Mouse (Mus musculus) NIH3T3 (cell line): ENCODE measurements around the gene Rec114.
A peak's percentile ranks its signal among the peaks of the same experiment; 100 is the strongest.

Experiments used
- DNase-seq: peaks from one replicate; pipeline ENCODE4 v3.0.0-alpha.2; 2012; ENCODE audit warnings: low read depth

The Rec114 gene

DNA sequence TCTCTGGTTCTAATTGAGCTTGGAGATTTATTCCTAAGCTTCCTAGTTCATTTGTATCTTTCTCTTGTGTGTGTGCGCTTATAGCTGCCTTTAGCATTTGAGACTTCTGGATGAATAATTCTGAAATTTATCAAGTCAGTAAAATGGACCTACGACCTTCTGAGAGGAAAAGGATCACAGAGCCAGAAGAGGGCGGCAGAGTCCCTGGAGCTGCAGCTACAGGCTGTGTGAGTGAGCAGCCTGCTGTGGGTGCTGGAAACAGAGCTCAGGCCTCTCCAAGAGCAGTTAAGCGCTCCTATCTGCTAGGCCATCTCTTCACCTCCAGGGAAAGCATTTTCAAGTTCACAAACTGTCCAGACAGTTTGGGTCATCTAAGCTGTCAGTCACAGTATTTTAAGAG is 81.8 kb downstream of the Rec114 start:
- DNase-seq: no peak

DNA sequence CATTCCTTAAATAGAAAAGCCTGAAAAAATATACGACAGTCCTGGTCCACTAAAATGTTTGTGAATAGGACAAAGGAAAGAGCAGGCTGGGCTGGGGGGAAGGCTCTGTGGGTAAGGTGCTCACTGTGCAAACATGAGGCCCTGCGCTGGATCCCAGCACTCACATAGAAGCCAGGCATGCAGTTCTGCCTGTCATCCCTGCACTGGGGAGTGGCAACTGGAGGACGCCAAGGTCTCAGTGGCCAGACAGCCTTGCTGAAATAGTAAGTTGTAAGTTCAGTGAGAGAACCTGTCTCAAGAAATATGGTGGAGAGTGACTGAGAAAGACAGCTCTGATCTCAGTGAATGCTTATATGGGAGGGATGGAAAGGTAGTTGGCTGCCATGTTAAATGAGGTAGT is 83.1 kb downstream of the Rec114 start:
- DNase-seq: no peak

DNA sequence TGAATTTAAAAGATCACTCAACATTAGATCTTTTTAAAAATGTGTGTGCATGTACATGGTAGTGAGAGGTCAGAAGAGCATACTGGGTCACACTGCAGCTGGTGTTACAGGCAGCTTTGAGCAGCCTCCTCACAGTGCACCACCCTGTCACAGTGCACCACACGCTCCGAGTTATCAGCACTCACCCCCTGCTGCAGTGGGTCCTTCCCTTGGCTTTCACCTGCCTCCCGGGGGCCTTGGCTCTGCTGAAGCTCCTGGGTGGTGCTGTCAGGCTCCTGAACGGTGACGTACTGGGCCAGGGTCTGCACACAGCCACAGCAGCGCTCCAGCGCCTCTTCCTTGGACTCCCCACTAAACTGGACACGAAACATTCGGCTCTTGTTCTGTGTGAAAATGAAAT is 83.8 kb downstream of the Rec114 start:
- no peak for DNase-seq

DNA sequence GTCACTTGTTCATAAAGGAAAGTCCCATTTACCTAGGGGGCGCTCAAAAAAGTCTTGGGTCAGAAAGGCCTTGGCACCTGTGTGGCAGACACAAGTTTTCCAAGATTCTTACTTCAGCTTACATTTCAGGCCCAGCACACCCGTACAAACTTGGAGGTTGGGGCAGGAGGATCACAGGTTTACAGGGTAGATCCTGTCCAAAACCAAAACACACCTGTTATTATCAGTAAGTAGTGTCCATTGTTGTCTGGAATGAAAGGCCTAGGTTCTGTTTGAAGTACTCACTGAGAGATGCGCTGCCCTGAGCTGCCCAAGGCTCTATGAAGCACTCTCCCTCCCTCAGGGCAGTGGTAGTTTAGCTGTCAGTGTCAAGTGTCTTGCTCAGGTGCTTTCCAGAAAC is 84.4 kb downstream of the Rec114 start:
- DNase-seq: no peak

DNA sequence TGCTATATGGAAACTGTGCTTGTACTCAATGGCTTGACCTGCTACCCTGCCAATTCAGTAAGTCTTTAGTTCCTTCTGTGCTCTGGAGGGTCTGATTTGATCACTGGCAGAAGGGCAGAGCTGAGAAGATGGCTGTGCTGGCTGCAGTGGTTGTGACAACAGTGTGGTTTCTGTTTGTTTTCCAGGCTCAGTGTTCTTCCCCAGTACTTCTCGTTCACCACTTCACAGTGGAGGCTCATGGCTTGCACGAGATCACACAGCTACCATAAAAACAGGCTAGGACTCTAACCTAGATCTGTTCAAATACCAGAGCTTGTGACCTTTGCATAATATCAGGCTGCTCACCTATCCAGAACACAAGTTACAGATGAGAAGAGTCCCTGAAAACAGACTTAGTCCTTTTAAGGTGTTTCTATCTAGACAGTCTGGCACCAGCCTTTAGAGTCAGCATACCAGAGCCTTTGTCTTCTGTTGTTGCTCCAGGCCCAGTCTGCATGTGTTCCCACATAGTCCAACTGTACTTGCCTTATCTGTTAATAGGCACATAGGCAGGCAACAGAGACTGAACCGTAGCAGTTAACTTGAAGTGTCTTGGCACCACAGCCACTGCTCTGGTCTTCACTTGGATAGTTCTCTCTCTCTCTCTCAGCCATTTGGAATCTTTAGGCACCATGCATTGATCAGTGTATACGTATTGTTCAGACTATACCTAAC is 85.0 kb downstream of the Rec114 start:
- DNase-seq: no peak

DNA sequence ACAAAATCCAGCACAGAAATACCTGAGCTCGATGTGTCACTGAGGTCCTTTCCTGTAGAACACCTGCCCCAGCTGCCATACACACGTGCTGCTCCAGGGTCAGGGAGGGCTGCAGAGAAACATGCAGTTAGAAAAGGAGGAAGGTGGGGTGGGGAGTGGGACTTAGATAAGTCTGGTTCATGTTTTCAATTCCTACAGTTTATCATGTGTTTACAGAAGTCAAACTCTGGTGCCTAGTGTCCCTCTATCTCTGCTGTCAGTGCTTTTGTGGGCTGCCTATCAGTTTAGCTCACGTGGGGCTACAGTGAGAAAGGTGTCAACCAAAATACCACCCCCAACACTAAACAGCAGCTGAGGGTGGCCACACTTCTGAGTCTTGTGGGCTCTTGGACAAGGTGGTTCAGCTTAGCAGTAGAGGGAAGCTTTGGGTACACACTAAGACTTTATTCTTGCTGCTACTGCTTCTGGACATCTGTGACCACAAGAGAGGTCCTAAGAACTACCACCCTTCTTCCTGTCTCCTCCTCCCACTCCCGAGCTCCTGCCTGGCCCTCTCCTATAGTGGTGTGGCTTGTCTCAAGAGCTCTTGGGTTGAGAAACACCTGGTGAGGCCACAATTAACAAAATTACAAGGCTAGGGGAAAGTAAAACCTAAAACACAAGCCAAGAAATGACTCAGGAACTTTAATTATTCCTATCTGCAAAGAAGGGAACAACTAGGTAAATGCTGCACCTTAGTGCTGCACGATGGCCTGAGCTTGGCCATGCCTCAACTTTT is 85.8 kb downstream of the Rec114 start:
- DNase-seq: no peak

DNA sequence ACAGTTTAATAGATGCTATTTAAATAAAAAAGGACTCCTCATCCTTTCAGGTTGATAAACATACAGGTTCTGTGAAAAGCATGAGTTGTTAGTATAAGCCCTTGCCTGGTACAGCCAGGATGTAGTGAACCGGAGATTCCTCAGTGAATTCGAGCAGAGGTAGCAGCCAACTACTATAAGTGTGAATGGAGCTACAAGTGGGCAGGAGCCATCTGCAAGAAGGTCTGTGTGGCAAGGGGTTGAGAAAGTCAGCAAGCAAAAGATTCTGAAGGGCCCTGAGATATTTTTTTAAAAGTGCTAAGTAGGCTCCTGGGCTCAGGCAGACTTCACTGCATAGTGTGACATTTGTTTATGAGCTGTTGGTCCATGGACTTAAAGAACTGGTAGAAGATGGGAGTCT is 86.9 kb downstream of the Rec114 start:
- no peak for DNase-seq

DNA sequence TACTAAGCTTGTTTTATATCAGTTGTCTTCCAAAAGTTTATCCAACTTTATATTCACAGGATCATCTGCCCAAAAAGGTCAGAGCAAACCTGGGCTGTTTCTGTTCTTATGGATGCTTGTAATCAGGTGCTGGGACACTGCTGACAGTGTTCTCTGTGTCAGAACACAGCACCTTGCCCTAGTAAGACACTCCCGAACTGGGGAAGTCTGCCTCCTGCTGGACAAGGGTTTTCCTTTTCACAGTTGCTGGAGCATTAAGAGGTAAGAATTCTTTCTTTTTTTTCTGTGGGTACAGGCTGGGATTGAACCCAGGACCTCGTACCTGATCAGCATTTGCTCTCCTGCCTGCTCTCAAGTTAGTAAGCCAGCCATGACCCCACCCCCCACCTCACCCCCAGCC is 87.4 kb downstream of the Rec114 start:
- DNase-seq: peak; percentile 48

DNA sequence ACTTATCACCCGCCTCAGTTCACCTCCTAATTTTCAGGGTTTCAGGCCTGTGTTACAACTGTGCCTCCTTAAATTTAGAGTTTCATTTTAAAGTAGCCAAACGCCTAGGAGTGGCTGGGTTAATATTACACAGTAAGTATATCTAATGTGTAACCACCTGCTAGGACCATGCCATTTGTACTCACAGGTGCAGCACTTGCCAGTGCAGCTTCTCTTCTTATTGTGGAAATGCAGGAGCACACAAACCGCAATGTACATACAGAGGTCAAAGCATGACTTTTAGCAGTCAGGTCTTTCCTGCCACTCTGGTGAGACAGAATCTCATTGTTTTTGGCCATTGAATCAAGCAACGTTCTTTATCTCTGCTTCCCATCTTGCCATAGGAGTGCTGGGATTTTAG is 89.3 kb downstream of the Rec114 start:
- DNase-seq: no peak

DNA sequence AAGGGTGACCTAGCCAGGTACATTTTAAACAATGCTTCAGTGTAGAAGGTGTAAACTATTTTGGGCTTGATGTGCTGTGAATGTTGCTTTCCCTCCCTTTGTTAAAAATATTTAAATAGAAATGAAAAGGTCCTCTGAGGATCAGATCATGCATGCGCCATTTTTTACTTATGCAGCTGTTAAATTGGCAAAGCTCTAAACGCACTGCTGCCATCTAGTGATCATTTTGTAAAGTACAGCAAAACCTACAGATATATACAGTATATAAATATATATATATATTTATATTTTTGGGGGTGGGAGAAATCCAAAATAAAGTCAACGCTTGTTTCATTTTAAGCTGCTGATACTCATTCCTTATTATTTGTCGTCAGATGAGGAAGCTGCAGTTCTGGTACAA is 91.8 kb downstream of the Rec114 start:
- peak; percentile 86 for DNase-seq

DNA sequence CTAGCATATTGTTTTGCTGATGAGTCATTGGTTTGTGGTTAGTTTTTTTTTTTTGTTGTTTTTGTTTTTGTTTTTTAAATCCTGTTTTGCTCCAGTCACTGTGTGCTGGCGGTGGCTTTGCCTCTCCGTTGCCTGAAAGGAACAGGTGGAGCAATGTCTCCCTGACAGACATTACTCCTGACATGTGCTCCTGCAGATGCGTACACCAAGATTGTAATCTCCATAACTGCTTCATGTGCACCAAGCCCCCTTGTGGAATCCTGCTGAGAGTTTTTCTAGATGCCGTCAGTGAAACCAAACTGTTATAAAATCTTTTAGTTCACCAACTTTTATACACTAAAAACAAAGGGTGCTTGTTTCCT is 94.5 kb downstream of the Rec114 start:
- no peak for DNase-seq

DNA sequence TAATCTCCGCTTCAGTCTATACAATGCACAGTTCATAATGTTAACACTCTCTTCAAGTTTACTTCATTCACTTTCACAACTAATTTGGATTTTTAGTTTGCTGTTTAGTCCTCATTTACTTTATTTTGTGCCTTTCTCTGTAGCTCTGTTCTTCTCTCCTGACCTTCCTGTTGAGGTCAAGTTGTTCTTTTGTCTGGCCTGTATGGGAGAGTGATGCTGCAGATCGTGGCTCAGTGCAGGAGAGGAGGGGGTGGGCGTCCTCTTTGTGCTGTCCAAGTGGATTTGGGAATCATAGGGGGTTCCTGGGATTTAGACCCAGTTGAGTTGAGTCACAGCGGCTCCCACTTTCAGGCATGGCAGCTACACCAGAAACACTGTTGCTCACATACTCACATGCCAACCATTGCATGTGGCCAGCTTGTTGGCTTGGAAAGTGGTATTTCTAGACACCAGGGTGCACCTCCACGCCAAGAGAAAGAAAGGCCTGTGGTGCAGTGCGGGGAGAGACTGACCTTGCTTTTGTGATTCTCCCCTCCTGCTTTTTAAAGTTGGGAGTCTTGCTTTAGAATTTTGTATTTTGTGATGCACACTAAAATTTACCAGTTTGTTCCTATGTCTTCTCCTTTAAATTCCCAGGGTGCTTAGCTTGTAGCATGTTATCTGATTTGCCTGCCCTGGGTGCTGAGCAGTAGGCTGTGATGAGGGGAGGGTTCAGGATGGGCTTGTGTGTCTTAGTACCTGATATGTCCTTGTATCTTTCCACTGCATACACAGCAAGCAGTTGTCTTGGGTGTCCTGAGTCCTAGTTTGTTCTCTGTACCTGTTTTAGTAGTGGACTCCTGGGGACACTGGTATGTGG is 95.1 kb downstream of the Rec114 start:
- DNase-seq: no peak

DNA sequence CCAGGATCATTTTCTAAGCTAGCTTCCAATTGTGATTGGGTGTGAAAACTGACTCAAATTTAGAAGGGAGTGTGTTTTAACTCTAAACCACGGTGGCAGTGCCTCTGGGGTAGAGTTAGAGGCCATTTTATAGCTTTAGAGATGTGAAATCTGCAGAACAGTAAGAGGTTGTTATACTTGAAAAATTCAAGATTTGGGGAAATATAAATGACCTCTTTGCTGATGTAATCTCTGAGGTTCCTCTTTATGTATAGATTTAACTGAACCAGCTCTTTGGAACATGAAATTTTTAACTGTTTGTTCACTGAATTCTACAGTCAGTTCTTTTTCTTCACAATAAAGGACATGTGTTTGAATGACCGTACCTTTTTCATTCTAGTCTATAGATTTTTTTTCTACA is 113.3 kb downstream of the Rec114 start:
- no peak for DNase-seq

DNA sequence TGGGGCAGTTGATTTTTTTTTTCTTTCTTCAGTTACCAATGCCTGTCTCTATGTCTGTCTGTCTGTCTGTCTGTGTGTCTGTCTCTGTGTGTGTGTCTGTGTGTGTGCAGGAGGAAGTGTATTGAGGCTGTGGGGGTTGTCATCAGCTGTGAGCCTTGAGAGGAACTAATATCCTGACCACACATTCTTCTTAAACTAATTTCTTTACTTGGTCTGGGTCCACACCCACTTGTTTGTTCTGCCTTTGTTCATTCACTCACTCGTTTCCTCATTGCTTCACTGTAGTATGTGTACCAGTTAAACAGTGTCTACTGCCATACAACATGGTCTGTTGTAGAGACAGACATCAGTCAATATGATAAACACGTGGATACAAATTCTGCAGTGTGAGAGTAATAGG is 116.6 kb downstream of the Rec114 start:
- no peak for DNase-seq

DNA sequence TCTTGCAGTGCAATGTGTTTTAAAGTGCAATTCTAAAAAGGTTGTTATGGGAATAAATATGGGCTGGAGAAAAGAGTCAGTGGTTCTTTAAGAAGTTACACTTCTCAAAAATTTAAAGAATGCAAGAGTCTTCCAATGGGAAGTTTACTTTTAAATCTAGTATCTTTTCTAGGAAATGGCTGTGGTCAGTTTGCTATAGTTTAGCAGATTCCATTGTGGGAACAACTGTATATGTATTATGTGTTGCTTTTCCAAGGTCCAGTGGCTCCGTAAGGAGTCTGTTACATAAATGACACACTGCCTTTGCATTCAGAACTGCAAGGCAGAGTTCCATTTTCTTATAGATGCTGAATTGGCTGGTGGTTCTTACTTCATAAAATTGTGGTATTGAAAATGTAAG is 120.8 kb downstream of the Rec114 start:
- peak; percentile 24 for DNase-seq

DNA sequence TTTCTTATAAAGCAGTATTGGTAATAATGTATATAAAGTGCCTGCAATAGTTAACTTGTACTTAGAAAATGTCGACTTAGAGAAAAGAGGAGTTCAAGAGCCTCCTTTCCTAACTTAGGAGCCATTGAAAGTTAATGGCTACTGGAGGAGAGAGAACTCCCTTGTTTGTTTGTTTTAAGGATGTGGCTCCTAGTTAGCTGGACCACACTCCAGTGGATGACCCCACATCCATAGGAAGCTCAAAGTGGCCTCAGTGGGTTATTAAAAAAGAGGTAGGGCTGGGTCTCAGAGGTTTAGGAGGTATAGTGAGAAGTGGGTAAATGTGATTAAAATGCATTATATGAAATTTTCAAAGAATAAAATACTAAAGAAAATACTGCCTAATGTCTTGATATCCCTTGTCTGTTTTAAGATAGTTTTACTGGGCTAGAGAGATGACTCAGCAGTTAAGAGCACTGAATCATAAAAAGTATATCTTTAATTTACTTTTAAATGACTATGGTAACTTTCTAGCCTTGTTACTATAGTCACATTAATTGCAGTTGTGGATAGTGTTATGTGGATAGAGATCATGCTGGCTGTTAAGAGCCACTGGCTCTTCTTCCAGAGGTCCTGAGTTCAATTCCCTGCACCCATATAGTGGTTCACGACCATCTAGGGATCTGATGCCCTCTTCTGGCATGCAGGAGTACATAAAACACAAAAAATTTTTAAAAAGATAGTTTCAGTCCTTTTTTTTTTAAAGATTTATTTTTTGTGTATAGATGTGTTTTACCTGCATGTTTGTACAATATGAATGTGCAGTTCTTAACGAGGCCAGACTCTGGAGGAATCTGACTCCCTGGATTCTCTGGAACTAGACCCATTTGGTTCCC is 128.5 kb downstream of the Rec114 start:
- peak; percentile 24 for DNase-seq

DNA sequence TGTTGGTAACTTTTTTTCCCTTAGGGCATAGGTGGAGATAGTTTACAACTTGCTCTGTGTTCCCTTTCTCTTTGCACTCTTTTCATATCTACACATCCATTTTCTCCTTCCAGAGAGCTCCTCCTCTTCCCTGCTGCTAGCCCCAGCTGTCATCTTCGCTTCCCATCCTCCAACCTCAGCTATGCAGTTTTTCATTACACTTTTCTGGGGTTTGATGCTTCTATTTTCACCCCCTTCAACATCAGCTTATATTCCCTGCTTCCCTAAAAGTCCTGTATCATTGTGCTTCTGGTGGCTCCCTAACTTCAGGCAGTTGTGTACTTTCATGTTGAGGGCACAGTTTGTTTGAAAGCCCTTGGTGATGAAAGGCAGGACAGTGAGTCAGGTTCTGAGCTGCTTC is 130.0 kb downstream of the Rec114 start:
- no peak for DNase-seq
